Mouse (Mus musculus) MEL (cell line): ENCODE data around the gene Dlg2. TPM values are rescaled to one million over a fixed set of nuclear protein-coding genes. Genes with fewer than 3 reads are reported as not detected.

Source experiments
- DNase-seq: peaks from one replicate; pipeline ENCODE4 v3.0.0; 2011; ENCODE audit warnings: low read depth, low spot score
- H3K27ac ChIP-seq: 2 replicates; pipeline ENCODE4 v1.5.1; 2012; ENCODE audit warnings: low read depth, mild to moderate bottlenecking, control low read depth, low read length, moderate library complexity; ENCODE audit not compliant: control insufficient read depth
- H3K27me3 ChIP-seq, 2 experiments: fragments of 150-350 bp in 1 of 2; sonication (generic) in 1 of 2; 2 replicates each; pipeline ENCODE4 v1.6.1; 2012; ENCODE audit warnings: low read length in 2 of 2, mild to moderate bottlenecking in 2 of 2, improper control_type of control experiment in 1 of 2, moderate library complexity in 1 of 2; ENCODE audit not compliant: insufficient read depth in 2 of 2, control insufficient read depth in 1 of 2
- H3K36me3 ChIP-seq, 2 experiments: 2 replicates each; pipeline ENCODE4 v1.6.1; 2012 to 2014; ENCODE audit warnings: low read length in 2 of 2, improper control_type of control experiment in 1 of 2, inconsistent platforms in 1 of 2, mild to moderate bottlenecking in 1 of 2; ENCODE audit not compliant: insufficient read depth in 2 of 2, control insufficient read depth in 1 of 2
- H3K4me1 ChIP-seq, 2 experiments: fragments of 150-350 bp in 1 of 2; sonication (generic) in 1 of 2; 2 replicates each; pipeline ENCODE4 v1.6.1; 2012; ENCODE audit warnings: low read length in 2 of 2, improper control_type of control experiment in 1 of 2, mild to moderate bottlenecking in 1 of 2; ENCODE audit not compliant: insufficient read depth in 2 of 2, control insufficient read depth in 1 of 2
- H3K4me3 ChIP-seq, 2 experiments: fragments of 150-350 bp in 1 of 2; sonication (generic) in 1 of 2; 2 replicates each; pipeline ENCODE4 v1.5.1; 2012; ENCODE audit warnings: low read depth in 2 of 2, low read length in 2 of 2, mild to moderate bottlenecking in 2 of 2, moderate library complexity in 2 of 2, control low read depth in 1 of 2, improper control_type of control experiment in 1 of 2; ENCODE audit not compliant: control insufficient read depth in 1 of 2, insufficient read depth in 1 of 2
- H3K79me2 ChIP-seq: 2 replicates; pipeline ENCODE4 v1.6.1; 2012; ENCODE audit warnings: mild to moderate bottlenecking, low read length, moderate library complexity; ENCODE audit not compliant: control insufficient read depth, poor library complexity, insufficient read depth
- H3K9ac ChIP-seq: 2 replicates; pipeline ENCODE4 v1.6.1; 2012; ENCODE audit warnings: low read depth, mild to moderate bottlenecking, control low read depth, low read length, moderate library complexity; ENCODE audit not compliant: control insufficient read depth, poor library complexity, severe bottlenecking
- H3K9me3 ChIP-seq: fragments of 150-350 bp; sonication (generic); replicated peaks from 2 replicates; pipeline ENCODE4 v1.6.1; 2012; ENCODE audit warnings: mild to moderate bottlenecking, low read length, improper control_type of control experiment, moderate library complexity; ENCODE audit not compliant: insufficient read depth
- BHLHE40 ChIP-seq: IDR thresholded peaks from 2 replicates; pipeline ENCODE4 v1.6.1; 2012; ENCODE audit warnings: low read depth, mild to moderate bottlenecking, inconsistent platforms, low read length, improper control_type of control experiment, borderline replicate concordance
- E2F4 ChIP-seq: IDR thresholded peaks from 2 replicates; pipeline ENCODE4 v1.6.1; 2011; ENCODE audit warnings: low read depth, low read length, improper control_type of control experiment, borderline replicate concordance
- ETS1 ChIP-seq: IDR thresholded peaks from 2 replicates; pipeline ENCODE4 v1.6.1; 2012; ENCODE audit warnings: low read depth, mild to moderate bottlenecking, inconsistent platforms, low read length, improper control_type of control experiment, moderate library complexity
- GABPA ChIP-seq: IDR thresholded peaks from 2 replicates; pipeline ENCODE4 v1.6.1; 2012; ENCODE audit warnings: low read depth, mild to moderate bottlenecking, inconsistent platforms, low read length, improper control_type of control experiment, moderate library complexity
- HCFC1 ChIP-seq: IDR thresholded peaks from 2 replicates; pipeline ENCODE4 v1.6.1; 2012; ENCODE audit warnings: low read depth, mild to moderate bottlenecking, inconsistent platforms, low read length, improper control_type of control experiment, moderate library complexity
- JUND ChIP-seq: IDR thresholded peaks from 2 replicates; pipeline ENCODE4 v1.6.1; 2011; ENCODE audit warnings: low read depth, mild to moderate bottlenecking, improper control_type of control experiment, low read length
- KAT2A ChIP-seq: conservative IDR thresholded peaks from 2 replicates; pipeline ENCODE4 v1.6.1; 2012; ENCODE audit warnings: low read depth, low read length, improper control_type of control experiment, inconsistent platforms
- MAFK ChIP-seq: IDR thresholded peaks from 2 replicates; pipeline ENCODE4 v1.6.1; 2011; ENCODE audit warnings: low read depth, mild to moderate bottlenecking, low read length, improper control_type of control experiment, borderline replicate concordance
- MAX ChIP-seq: IDR thresholded peaks from 2 replicates; pipeline ENCODE4 v1.6.1; 2011; ENCODE audit warnings: low read length, improper control_type of control experiment
- MAZ ChIP-seq: IDR thresholded peaks from 2 replicates; pipeline ENCODE4 v1.6.1; 2012; ENCODE audit warnings: low read depth, mild to moderate bottlenecking, inconsistent platforms, low read length, improper control_type of control experiment
- MEF2A ChIP-seq: IDR thresholded peaks from 2 replicates; pipeline ENCODE4 v1.6.1; 2014; ENCODE audit warnings: low read depth, mild to moderate bottlenecking, inconsistent platforms, low read length, improper control_type of control experiment; ENCODE audit not compliant: poor library complexity, insufficient replicate concordance, severe bottlenecking; ENCODE audit errors: extremely low read depth
- MXI1 ChIP-seq: IDR thresholded peaks from 2 replicates; pipeline ENCODE4 v1.6.1; 2011; ENCODE audit warnings: mild to moderate bottlenecking, low read depth, low read length, improper control_type of control experiment
- NRF1 ChIP-seq: IDR thresholded peaks from 2 replicates; pipeline ENCODE4 v1.6.1; 2014; ENCODE audit warnings: low read depth, mild to moderate bottlenecking, inconsistent platforms, low read length, improper control_type of control experiment, moderate library complexity; ENCODE audit not compliant: poor library complexity, insufficient read depth, severe bottlenecking
- POLR2A ChIP-seq, 2 experiments: IDR thresholded peaks; 2 replicates each; pipeline ENCODE4 v1.6.1; 2011 to 2012; ENCODE audit warnings: low read length in 2 of 2, mild to moderate bottlenecking in 2 of 2, control low read depth in 1 of 2, improper control_type of control experiment in 1 of 2, low read depth in 1 of 2, moderate library complexity in 1 of 2; ENCODE audit not compliant: control insufficient read depth in 1 of 2, insufficient read depth in 1 of 2, poor library complexity in 1 of 2
- POLR2AphosphoS2 ChIP-seq: IDR thresholded peaks from 2 replicates; pipeline ENCODE4 v1.6.1; 2011; ENCODE audit warnings: low read length, improper control_type of control experiment
- RAD21 ChIP-seq: IDR thresholded peaks from 2 replicates; pipeline ENCODE4 v1.6.1; 2011; ENCODE audit warnings: mild to moderate bottlenecking, low read depth, low read length, improper control_type of control experiment
- RCOR1 ChIP-seq: IDR thresholded peaks from 2 replicates; pipeline ENCODE4 v1.6.1; 2012; ENCODE audit warnings: low read depth, mild to moderate bottlenecking, inconsistent platforms, low read length, improper control_type of control experiment
- SMC3 ChIP-seq: IDR thresholded peaks from 2 replicates; pipeline ENCODE4 v1.6.1; 2011; ENCODE audit warnings: low read depth, low read length, improper control_type of control experiment
- TBP ChIP-seq: IDR thresholded peaks from 2 replicates; pipeline ENCODE4 v1.8.0; 2011; ENCODE audit warnings: low read depth, low read length, improper control_type of control experiment
- UBTF ChIP-seq: IDR thresholded peaks from 2 replicates; pipeline ENCODE4 v1.6.1; 2012; ENCODE audit warnings: low read depth, mild to moderate bottlenecking, inconsistent platforms, low read length, improper control_type of control experiment, moderate library complexity, borderline replicate concordance; ENCODE audit not compliant: insufficient read depth
- USF1 ChIP-seq: IDR thresholded peaks from 2 replicates; pipeline ENCODE4 v1.6.1; 2014; ENCODE audit warnings: low read depth, mild to moderate bottlenecking, inconsistent platforms, low read length, improper control_type of control experiment, moderate library complexity
- ZC3H11A ChIP-seq: IDR thresholded peaks from 2 replicates; pipeline ENCODE4 v1.6.1; 2012; ENCODE audit warnings: low read depth, mild to moderate bottlenecking, inconsistent platforms, low read length, improper control_type of control experiment
- ZKSCAN1 ChIP-seq: IDR thresholded peaks from 2 replicates; pipeline ENCODE4 v1.6.1; 2012; ENCODE audit warnings: low read depth, mild to moderate bottlenecking, inconsistent platforms, low read length, improper control_type of control experiment, moderate library complexity
- ZNF384 ChIP-seq: IDR thresholded peaks from 2 replicates; pipeline ENCODE4 v1.6.1; 2012; ENCODE audit warnings: low read depth, mild to moderate bottlenecking, inconsistent platforms, low read length, improper control_type of control experiment
- polyA plus RNA-seq, 2 experiments: library from polyadenylated mRNA; stranded (reverse) in 1 of 2; unstranded in 1 of 2; fragments of >175 nt in 1 of 2; fragments of >200 nt in 1 of 2; gene quantifications; 2 replicates each; pipeline versions ENCODE4 v1.2.1 to v1.2.4; 2012; ENCODE audit warnings: low replicate concordance in 2 of 2, low read depth in 1 of 2; ENCODE audit not compliant: insufficient read length in 2 of 2, insufficient read depth in 1 of 2, missing spikeins in 1 of 2
- total RNA-seq: library from RNA; depleted of rRNA; stranded (reverse); fragments of 300-350 nt; gene quantifications from 2 replicates; pipeline ENCODE4 v1.2.3, GENCODE M21; 2012

Gene Dlg2
- total and polyA plus RNA-seq, 3 experiments: 0.04 TPM; not detected in 2

DNA sequence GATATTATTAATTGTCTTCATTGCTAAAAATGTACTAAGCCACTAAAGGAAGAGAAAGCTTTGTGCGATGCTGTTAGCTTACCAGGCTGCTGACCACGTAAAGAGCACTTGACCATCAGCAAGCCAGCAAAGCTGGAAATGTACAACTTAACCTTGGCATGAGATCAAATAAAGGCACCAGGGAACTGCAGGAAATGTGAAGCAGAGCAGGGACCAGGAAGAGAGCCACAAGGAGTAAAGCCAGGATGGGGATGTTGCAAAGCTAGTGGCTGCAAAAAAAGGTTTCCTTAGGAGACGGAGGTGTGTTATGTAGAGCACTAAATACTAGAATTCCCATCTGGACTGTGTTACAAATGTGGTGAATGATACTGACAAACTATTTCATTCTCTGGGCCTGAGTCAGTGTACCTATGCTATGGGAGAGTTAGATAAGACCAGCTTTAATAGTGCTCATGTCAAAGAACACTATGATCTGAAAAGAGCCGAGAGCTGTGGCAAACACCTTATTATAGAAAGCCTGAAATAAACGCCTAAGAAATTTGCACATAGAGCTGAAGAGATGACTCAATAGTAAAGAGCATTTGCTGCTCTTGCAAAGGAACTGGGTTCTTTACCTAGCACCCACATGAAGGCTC is 1638.9 kb downstream of the Dlg2 start:
- no peak for DNase-seq
- Histone ChIP-seq H3K4me3 (no peak overlapping the region), H3K9ac (no peak overlapping the region), H3K36me3 (no peaks in the 10 kb centered on the region), H3K4me1 (no peaks in the 10 kb centered on the region), H3K79me2 (no peaks in the 10 kb centered on the region), H3K27ac (no peak overlapping the region), H3K27me3 (no peaks in the 10 kb centered on the region), H3K9me3 (no peaks in the 10 kb centered on the region)
- TF ChIP-seq BHLHE40: no peak
- TF ChIP-seq ZKSCAN1: no peak
- TF ChIP-seq ZNF384: no peak
- no peak for TF ChIP-seq GABPA
- TF ChIP-seq JUND: no peak
- TF ChIP-seq MXI1: no peak
- TF ChIP-seq POLR2A (IDR thresholded peaks at IDR 0.05; ENCODE audit: control insufficient read depth in 1 of 2, insufficient read depth in 1 of 2, low read depth in 1 of 2, low read length in 2 of 2, poor library complexity in 1 of 2): no peak
- TF ChIP-seq RCOR1: no peak
- TF ChIP-seq USF1: no peak
- no peak for TF ChIP-seq POLR2AphosphoS2
- no peak for TF ChIP-seq UBTF
- no peak for TF ChIP-seq E2F4
- no peak for TF ChIP-seq RAD21
- no peak for TF ChIP-seq MAX

- H3K9me3 ChIP-seq: no peaks in the 10 kb centered on the region
- H3K27ac ChIP-seq: no peak overlapping the region
- DNase-seq: no peak
- no peak overlapping the region for H3K9ac ChIP-seq
- H3K79me2 ChIP-seq: no peaks in the 10 kb centered on the region
- TF ChIP-seq POLR2A (IDR thresholded peaks at IDR 0.05; ENCODE audit: control insufficient read depth in 1 of 2, insufficient read depth in 1 of 2, low read depth in 1 of 2, low read length in 2 of 2, poor library complexity in 1 of 2): no peak
- no peak for TF ChIP-seq MAZ
- no peak for TF ChIP-seq POLR2AphosphoS2
- TF ChIP-seq HCFC1: no peak
- no peak for TF ChIP-seq ETS1
- TF ChIP-seq RCOR1: no peak
- no peak for TF ChIP-seq SMC3
- no peak for TF ChIP-seq ZNF384
- TF ChIP-seq NRF1: no peak
- no peak for TF ChIP-seq TBP
- no peak for TF ChIP-seq USF1
- no peak for TF ChIP-seq UBTF
- TF ChIP-seq MAX: no peak
- no peak for TF ChIP-seq MAFK
- no peak for TF ChIP-seq ZC3H11A
- TF ChIP-seq KAT2A: no peak
- TF ChIP-seq GABPA: no peak
- no peak for TF ChIP-seq MEF2A
- no peak for TF ChIP-seq MXI1
- H3K4me1 ChIP-seq: no peaks in the 10 kb centered on the region
- H3K36me3 ChIP-seq: no peaks in the 10 kb centered on the region
- H3K27me3 ChIP-seq: no peaks in the 10 kb centered on the region
- H3K4me3 ChIP-seq: no peak overlapping the region
Observed at GRCm38 (mm10) chr7:92123276-92123675, 1646.8 kb downstream of the Dlg2 start.
